Mouse (Mus musculus) heart, postnatal 0 days (tissue): Measurements from ENCODE around the gene Cobll1. TPM values are rescaled to one million over a fixed set of nuclear protein-coding genes. Genes with fewer than 3 reads are reported as not detected.

Experiments used
- ATAC-seq: fragments of 200-750 bp; cut with Nextera tagmentation; 2 replicates; pipeline ENCODE4 v1.8.0; 2017; ENCODE audit warnings: low read depth, moderate number of reproducible peaks, moderate library complexity; ENCODE audit not compliant: insufficient read depth
- DNase-seq: peaks from one replicate; pipeline ENCODE4 v3.0.0-alpha.2; 2016; ENCODE audit warnings: low spot score
- H3K27ac ChIP-seq: fragments of 300-500 bp; sonication (generic); 2 replicates; pipeline ENCODE4 v1.5.1; 2014; ENCODE audit warnings: low read depth, mild to moderate bottlenecking
- H3K27me3 ChIP-seq: fragments of 300-500 bp; sonication (generic); 2 replicates; pipeline ENCODE4 v1.6.1; 2014; ENCODE audit warnings: low read length, mixed read lengths; ENCODE audit not compliant: control insufficient read depth, insufficient read depth
- H3K36me3 ChIP-seq: fragments of 300-500 bp; sonication (generic); replicated peaks from 2 replicates; pipeline ENCODE4 v1.6.1; 2014; ENCODE audit warnings: low read length, mixed read lengths; ENCODE audit not compliant: control insufficient read depth, insufficient read depth
- H3K4me1 ChIP-seq: fragments of 300-500 bp; sonication (generic); 2 replicates; pipeline ENCODE4 v1.6.1; 2014; ENCODE audit warnings: antibody characterized with exemption; ENCODE audit not compliant: control insufficient read depth, insufficient read depth
- H3K4me2 ChIP-seq: fragments of 300-500 bp; sonication (generic); 2 replicates; pipeline ENCODE4 v1.6.1; 2014; ENCODE audit warnings: low read depth, mild to moderate bottlenecking, low read length, moderate library complexity
- H3K4me3 ChIP-seq: fragments of 300-500 bp; sonication (generic); 2 replicates; pipeline ENCODE4 v1.5.1; 2014; ENCODE audit warnings: low read depth, low read length
- H3K9ac ChIP-seq: fragments of 300-500 bp; sonication (generic); replicated peaks from 2 replicates; pipeline ENCODE4 v1.6.1; 2014; ENCODE audit warnings: low read depth, low read length, mixed read lengths
- H3K9me3 ChIP-seq: fragments of 300-500 bp; sonication (generic); replicated peaks from 2 replicates; pipeline ENCODE4 v1.6.1; 2016; ENCODE audit warnings: low read length; ENCODE audit not compliant: control insufficient read depth
- CTCF ChIP-seq: IDR thresholded peaks from 2 replicates; pipeline ENCODE4 v1.5.1; 2016; ENCODE audit warnings: antibody characterized with exemption, control low read depth, low read depth
- EP300 ChIP-seq: IDR thresholded peaks from 2 replicates; pipeline ENCODE4 v1.6.1; 2016; ENCODE audit warnings: antibody characterized with exemption, low read depth
- WGBS: fragments of 180-500 bp; shearing (Covaris S2); extraction: QIAGEN DNeasy Blood & Tissue Kit; methylation state at CpG from one replicate; pipeline ENCODE4 v1.1.7; 2014; 5-methylcytosine and 5-hydroxymethylcytosine counted together
- polyA plus RNA-seq: library from polyadenylated mRNA; unstranded; fragments of >200 nt; fragmentation: Nextera tagmentation; extraction: Ambion mirVana; gene quantifications from 2 replicates; pipeline ENCODE4 v1.2.1, GENCODE M21; 2015
- total RNA-seq: library from RNA; depleted of rRNA; stranded (reverse); fragments of >200 nt; gene quantifications from 2 replicates; pipeline ENCODE4 v1.2.3, GENCODE M21; 2014; ENCODE audit warnings: low replicate concordance

Gene Cobll1
- total and polyA plus RNA-seq, 2 experiments from 2014 or later: 8.6 to 11.0 TPM

GRCm38 (mm10) chr2:65211620-65212019 is 27.6 kb downstream of the Cobll1 start:
- Histone ChIP-seq H3K4me3 (no peak overlapping the region), H3K9ac (no peak overlapping the region), H3K27ac (no peak overlapping the region), H3K27me3 (no peaks in the 10 kb centered on the region), H3K4me1 (no peaks in the 10 kb centered on the region), H3K36me3 (no peaks in the 10 kb centered on the region), H3K4me2 (no peak overlapping the region), H3K9me3 (no peaks in the 10 kb centered on the region)
- TF ChIP-seq CTCF: no peak
- TF ChIP-seq EP300: no peak
- DNase-seq (no peak), ATAC-seq (no peak)
- WGBS: 86% methylated on average over 3 of the region's 3 CpGs

- 82% methylated on average over 2 of the region's 2 CpGs for WGBS
- ATAC-seq (no peak), DNase-seq (no peak)
- Histone ChIP-seq H3K9ac (no peak overlapping the region), H3K27ac (no peak overlapping the region), H3K36me3 (no peaks in the 10 kb centered on the region), H3K27me3 (no peaks in the 10 kb centered on the region), H3K4me2 (no peak overlapping the region), H3K4me3 (no peak overlapping the region), H3K4me1 (no peaks in the 10 kb centered on the region), H3K9me3 (no peaks in the 10 kb centered on the region)
- TF ChIP-seq CTCF: no peak
These were observed 31.5 kb downstream of the Cobll1 start for GRCm38 (mm10) chr2:65207750-65208149.

- no peak for DNase-seq
- H3K9ac ChIP-seq: no peak overlapping the region
- no peak overlapping the region for H3K4me2 ChIP-seq
- H3K36me3 ChIP-seq: no peaks in the 10 kb centered on the region
- H3K4me1 ChIP-seq: no peaks in the 10 kb centered on the region; the same call in 1 of the 2 replicates
- H3K27me3 ChIP-seq: no peaks in the 10 kb centered on the region
- 61% methylated on average over 7 of the region's 7 CpGs for WGBS
- no peak overlapping the region for H3K4me3 ChIP-seq
- TF ChIP-seq CTCF (no peak), EP300 (no peak)
- no peaks in the 10 kb centered on the region for H3K9me3 ChIP-seq
- no peak for ATAC-seq
- H3K27ac ChIP-seq: no peak overlapping the region
These were observed 35.5 kb downstream of the Cobll1 start for GRCm38 (mm10) chr2:65203699-65204098.

- no peak overlapping the region for H3K4me3 ChIP-seq
- H3K27ac ChIP-seq: no peak overlapping the region
- no peaks in the 10 kb centered on the region; the same call in 1 of the 2 replicates for H3K4me1 ChIP-seq
- ATAC-seq (no peak), DNase-seq (no peak)
- TF ChIP-seq CTCF (no peak), EP300 (no peak)
- no peaks in the 10 kb centered on the region for H3K36me3 ChIP-seq
- no peak overlapping the region for H3K9ac ChIP-seq
- WGBS: 75% methylated on average over 9 of the region's 9 CpGs
- H3K4me2 ChIP-seq: no peak overlapping the region
- no peaks in the 10 kb centered on the region; the same call in 1 of the 2 replicates for H3K9me3 ChIP-seq
- no peaks in the 10 kb centered on the region for H3K27me3 ChIP-seq
These were observed 39.5 kb downstream of the Cobll1 start for GRCm38 (mm10) chr2:65199706-65200105.

- no peaks in the 10 kb centered on the region for H3K27me3 ChIP-seq
- no peak overlapping the region for H3K9ac ChIP-seq
- no peaks in the 10 kb centered on the region; the same call in 1 of the 2 replicates for H3K4me1 ChIP-seq
- no peaks in the 10 kb centered on the region for H3K36me3 ChIP-seq
- H3K4me3 ChIP-seq: no peak overlapping the region
- 92% methylated on average over 3 of the region's 3 CpGs for whole genome bisulfite sequencing
- ATAC-seq (no peak), DNase-seq (no peak)
- TF ChIP-seq EP300: no peak
- TF ChIP-seq CTCF: no peak
- H3K9me3 ChIP-seq: no peaks in the 10 kb centered on the region; the same call in 1 of the 2 replicates
- no peak overlapping the region for H3K4me2 ChIP-seq
- H3K27ac ChIP-seq: no peak overlapping the region
These were observed 40.6 kb downstream of the Cobll1 start for GRCm38 (mm10) chr2:65198605-65199004.

GRCm38 (mm10) chr2:65196994-65197393 is 42.2 kb downstream of the Cobll1 start:
- no peak overlapping the region for H3K27ac ChIP-seq
- no peaks in the 10 kb centered on the region for H3K27me3 ChIP-seq
- H3K9ac ChIP-seq: no peak overlapping the region
- no peak for TF ChIP-seq EP300
- no peak for TF ChIP-seq CTCF
- H3K9me3 ChIP-seq: no peaks in the 10 kb centered on the region; the same call in 1 of the 2 replicates
- no peak overlapping the region for H3K4me3 ChIP-seq
- ATAC-seq: no peak
- no peaks in the 10 kb centered on the region for H3K36me3 ChIP-seq
- no peak for DNase-seq
- no peak overlapping the region for H3K4me2 ChIP-seq
- peaks cover 16% of the 10 kb centered on the region for H3K4me1 ChIP-seq
- 93% methylated on average over 1 of the region's 1 CpGs for WGBS
